Mouse (Mus musculus): Measurements from ENCODE around the gene Slc17a5.

The Slc17a5 gene

DNA sequence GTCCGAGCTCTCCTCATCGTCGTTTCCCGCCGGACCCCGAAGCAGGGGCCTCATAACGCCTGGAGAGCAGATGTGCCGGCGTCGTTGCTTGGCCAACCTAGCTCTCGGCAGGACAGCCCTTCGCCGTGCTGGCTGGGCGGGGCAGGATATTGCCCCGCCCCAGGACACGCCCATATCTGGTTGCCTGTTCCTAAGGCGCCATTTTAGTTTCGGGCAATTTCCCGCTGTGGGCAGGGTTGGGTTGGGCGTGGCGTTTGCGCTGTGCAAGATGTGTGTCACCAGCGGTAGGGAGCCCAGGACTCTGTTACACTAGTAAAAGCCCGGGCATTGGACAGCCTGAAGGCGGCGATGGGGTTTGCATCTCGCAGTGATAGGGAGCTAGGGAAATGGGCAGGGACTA is at the start of gene Slc17a5:
Slc17a5 (minus strand) TSS at position 128 of the 400 bp plus-strand sequence.
- DNase-seq, result peak; percentile 98

DNA sequence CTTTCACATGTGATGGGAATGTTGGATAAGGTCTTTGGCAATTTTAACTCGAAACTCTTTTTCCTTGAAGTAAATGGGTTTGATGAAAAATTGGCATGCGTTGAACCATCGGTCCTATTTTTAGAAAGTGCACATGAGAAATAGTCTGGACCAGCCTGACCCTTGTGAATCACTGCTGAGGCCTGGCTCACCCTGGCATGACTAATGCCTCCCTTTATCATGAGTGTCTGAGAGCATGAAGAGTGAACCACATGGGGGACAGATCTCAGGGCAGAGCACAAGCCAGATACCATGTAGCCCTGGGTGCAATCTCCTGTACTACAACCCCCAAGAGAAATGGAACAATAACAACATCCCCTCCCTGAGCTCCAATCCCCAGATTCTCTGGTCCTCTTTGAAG is 46.1 kb upstream of the Slc17a5 start:
- DNase-seq, result no peak

DNA sequence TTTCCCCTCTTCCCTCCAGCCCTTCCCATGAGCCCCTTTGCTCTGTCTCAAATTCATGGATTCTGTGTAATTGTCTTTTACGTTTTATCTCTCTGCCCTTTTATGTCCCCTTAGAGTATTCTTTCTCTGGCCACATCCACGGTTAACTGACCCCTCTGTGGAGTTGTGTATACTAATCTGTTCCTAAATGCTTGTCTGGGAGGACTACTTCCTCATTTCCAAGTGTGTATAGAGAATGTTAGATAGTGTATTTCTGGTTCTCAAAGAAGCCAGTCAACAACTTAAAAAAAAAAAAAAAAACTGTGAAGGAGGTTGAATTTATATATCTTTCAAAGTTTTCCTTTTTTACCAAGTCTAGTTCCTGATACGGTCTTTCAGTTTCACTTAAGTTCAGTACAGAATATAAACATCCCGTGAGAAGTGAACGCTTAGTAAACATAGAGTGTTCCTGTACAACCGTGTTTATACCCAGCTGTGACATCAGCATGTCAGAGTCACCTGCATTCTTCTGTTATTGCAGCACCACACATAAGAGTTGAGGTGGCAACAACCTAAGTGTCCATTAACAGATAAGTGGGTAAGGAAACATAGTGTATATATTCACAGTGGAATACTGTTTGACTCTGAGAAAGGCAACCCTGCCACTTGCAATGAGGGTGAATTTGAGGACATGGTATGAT is 44.1 kb upstream of the Slc17a5 start:
- DNase-seq, result no peak

DNA sequence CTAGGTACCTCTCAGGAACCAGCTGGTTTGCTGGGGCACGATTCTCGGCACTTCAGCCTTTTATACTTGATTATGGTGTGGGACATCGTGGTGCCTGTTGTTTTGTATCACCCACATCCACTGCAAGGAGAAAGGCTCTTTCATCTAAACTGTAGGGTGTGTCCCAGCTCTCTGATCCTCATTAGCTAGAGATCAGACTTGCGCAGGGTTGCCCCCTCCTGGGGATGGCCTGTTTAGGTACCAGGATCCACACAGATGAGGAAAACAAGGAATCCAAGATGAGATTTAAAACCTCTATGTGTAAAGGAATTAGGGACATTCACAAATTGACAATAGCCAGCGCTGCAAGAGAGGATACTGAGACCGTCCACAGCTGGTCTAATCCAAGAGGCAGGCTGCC is 42.1 kb upstream of the Slc17a5 start:
- DNase-seq, result no peak

DNA sequence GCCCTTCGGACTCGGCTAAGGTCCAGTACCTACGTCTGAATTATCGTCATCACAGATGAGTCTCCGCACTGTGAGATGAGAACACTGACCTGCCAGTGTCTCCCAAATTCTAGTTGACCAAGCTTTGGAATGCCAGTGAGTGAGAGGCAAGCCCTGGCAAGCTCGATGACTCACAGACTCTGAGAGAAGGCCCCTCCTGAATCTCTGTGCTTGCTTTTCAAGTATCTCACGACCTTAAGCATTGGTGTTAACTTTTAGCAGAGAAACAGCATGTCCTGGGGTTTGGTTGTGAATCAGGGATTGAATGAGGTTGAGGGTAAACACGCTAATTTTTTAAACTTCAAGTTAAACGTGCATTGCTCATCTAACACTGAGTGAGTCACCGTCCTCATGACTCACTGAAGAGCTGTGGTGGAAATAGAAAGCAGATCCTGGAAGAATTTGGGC is 35.5 kb upstream of the Slc17a5 start:
- no peak for DNase-seq

DNA sequence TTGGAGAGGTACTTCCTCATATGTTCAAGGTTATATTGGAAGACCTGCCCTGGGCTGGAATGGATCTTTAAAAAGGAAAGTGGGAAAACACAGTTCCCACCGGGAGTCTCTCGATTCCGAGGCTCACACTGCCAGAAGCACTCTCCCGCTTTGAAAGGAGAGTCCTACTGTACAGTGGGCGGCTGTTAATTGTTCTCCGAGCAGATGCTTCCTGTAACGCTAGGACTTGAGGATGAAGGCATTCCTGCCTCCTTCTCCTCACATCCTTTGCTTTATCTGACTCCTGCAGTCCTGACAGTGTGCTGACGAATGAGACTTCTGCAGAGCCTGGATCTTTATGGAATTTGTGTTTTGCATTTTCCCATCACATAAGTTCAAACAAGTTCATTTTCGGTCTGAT is 31.4 kb upstream of the Slc17a5 start:
- DNase-seq, result no peak

DNA sequence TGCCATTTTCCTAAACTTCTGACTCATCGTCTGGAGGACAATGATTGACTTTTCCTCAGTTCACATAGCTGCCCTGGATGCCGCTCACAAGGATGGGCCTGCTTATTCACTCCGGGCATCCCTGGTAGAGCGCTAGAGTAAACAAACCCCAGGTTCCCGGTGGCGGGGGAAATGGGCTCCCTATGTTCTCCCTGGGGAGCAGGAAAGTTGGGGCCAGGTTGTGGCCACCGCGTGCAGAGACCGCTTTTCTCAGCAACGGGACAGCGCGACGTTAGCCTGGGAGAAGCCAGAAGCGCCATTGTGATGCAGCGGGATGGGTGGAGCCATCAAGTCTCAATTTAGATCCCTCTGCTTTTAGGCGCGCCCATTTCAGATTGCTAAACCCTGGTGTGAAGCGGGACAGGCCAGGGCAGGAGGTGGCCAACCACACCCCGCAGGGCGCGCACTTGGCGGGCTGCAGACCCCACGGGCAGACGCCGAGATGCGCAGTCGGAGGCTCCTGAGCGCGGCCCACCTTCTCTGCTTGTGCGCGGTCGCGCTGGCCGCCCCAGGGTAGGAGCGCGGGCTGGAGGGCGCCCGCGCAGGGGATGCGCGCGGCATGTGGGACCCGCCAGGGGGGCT is 27.7 kb upstream of the Slc17a5 start, which contains the start of gene Cd109:
Cd109 (plus strand) TSS at position 146 of the 621 bp plus-strand sequence.
- no peak for DNase-seq

DNA sequence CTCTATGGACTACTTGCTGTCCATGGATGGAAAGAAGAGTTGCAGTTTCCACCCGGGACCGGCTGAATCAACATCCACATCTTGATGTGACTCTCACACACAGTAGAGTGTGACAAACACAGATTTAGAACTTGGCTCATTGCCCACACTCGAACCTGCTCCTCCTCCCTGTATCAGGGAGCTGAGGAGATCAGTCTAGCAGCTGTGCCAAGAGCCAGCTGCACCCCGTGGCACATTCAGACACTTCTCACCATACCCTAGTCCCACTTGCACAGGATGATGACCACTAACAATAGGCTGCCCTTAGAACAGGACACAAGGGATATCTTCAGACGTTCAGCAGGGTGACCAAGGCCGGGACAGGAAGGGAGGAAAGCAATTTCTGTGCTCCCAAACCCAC is 26.4 kb upstream of the Slc17a5 start:
- DNase-seq, result no peak

DNA sequence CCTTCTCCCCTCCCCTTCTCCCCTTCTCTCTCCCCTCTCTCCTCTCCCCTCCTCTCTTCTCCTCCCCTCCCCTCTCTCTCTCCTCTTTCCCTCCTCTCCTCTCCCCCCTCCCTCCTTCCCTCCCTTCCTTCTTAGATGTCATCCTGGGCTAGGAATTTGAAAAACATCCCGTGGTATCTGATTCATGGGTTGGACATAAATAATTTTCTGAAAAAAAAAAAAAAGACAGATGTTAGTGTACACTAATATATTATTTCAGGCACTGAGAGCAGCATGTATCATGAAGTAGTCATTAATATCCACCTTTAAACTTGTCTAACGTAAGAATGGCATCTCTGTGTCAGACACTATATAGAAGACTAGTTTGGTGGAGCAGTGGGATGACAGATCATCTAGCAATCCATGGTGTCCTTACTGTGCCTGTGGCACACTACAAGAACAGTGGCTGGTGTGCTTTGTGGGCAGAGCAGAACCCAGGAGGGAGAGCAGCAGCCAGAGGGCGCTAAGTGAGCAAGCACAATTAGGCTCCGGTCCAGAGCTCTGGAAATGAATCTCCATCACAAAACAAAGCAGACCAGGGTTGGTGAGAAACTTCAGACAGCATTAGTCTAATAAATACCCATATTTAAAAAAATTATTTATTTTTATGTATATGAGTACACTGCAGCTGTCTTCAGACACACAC is 13.3 kb upstream of the Slc17a5 start:
- no peak for DNase-seq

DNA sequence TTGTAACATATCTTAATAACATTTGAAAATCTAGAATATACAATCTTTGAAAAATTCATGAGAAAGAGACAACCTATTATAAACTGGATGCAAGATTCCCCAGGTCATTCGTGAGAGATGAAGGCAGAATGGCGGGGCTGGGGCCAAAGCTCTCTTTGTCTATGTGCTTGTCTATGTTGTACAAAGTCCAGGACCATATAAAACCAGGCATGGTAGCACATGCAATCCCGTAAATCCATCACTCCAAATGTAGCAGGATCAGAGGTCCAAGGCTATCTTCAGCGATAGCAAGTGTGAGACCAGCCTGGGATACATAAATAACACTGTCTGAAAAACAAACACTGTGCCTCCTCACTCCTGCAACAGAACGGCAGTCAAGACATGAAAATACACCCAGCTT is 12.1 kb upstream of the Slc17a5 start:
- no peak for DNase-seq

DNA sequence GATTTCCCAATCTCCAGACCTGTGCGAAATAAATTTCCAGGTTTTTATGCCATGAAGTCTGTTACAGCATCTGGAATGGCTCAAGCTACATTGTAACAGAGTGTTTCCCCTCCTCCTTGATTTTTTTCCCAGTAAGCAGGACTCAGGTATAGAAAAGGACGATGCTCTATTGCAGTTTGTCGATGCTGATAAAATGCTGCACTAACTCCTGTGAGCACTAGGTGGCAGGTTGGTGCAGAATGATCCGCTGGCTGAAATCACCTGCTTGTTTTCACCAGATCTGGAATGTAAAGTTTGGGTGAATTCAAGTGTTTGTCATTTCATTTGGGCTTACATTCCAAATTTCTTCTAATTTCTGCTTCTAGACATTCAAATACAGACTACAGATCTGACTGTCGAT is 9.0 kb upstream of the Slc17a5 start:
- DNase-seq, result peak; percentile 53 to 60

DNA sequence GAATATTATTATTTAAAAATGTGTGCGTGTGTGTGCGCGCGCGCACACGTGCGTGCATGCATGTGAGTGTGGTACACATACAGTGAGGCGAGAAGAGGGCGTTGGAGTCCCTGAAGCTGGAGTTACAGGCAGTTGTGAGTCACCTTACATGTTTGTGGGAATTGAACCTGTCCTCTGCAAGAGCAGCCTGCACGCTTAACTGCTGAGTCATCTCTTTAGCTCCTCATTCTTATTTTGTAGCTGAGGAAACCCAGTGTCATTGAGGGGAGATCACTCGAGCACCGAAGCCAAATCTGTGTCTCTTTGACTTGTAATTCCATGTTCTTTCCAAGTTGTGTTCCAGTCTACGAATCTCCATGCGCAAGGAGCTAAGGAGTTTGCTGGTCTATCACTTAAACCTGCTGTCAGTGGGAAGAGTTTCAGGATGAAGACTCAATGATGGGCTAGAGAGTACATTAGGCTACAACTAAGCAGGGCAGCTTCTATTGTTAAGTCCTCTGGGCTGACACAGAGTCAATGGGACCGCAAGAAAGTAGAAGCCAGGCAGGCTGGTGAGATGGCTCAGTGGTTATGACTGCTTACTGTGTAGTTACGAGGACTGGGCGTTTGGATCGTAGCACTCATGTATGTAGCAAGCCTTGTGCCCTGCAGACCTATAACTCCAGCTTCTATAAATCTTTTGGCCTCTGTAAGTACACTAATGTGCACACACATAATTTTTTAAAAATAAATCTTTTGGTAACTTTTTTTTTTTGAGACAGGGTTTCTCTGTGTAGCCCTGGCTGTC is 8.1 kb upstream of the Slc17a5 start:
- DNase-seq, result no peak

DNA sequence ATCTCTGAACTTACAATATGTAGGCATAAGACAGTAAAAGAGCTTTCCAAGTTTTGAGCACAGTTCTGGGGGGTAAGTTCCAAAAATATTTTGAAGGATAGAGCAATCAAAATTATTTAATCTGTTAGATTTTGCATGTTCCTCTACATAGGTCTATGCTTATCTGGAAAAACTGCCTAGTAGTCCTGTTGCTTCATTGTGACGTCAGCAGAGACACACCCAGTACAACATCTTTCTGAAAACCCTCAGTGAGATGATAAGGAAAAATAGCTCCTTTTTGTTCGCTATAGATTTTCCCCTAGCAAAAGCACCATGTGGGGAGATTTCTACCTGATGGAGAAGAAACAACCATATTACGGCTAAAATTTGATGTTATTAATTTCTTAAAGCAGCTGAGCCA is 7.4 kb upstream of the Slc17a5 start:
- no peak for DNase-seq

DNA sequence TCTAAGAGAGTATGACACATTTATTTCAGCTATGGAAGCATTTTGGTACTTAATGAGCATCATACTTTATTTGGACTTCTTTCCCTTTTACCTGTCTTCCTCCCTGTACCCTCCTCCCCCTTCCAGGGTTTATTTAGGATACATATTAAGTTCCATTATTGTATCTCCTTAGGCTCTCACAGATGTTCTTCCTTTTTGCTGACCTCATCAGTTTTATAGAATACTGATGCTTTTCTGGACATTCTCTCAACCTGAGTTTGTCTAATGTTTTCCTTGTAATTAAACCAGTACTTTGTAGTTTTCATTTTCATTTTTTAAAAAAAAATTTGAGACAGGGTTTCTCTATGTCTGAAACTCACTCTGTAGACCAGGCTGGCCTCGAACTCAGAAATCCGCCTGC is 2.6 kb upstream of the Slc17a5 start:
- no peak for DNase-seq

DNA sequence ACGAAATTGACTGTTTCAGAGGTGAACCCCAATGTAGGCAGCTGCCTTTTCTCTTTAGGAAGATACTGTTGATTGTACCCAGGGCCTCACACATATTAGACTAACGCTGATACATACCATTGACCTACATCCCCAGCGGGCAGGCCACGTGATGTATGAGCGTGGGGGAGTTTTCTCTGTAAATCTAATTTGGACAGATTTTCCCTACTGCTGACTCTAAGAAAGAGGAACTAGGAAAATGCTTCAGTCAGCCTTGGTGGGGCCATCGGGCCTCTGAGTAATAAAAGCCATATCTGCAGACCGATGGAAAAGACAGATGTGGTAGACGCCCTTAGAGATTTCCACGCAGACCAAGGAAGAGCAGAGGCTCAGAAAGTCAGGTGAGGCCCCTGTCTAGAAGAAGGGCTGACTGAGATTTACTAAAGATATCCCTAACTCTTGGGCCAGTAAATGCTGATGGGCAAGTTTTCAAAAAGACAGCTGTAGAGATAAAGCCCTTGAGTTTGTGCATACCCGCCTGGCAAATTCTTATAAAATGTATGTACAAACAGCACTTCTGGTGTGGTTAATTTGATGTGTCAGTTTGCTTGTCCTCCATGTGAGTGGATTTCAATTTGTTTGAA is 681 bp upstream of the Slc17a5 start:
- DNase-seq, result peak; percentile 67 to 72

DNA sequence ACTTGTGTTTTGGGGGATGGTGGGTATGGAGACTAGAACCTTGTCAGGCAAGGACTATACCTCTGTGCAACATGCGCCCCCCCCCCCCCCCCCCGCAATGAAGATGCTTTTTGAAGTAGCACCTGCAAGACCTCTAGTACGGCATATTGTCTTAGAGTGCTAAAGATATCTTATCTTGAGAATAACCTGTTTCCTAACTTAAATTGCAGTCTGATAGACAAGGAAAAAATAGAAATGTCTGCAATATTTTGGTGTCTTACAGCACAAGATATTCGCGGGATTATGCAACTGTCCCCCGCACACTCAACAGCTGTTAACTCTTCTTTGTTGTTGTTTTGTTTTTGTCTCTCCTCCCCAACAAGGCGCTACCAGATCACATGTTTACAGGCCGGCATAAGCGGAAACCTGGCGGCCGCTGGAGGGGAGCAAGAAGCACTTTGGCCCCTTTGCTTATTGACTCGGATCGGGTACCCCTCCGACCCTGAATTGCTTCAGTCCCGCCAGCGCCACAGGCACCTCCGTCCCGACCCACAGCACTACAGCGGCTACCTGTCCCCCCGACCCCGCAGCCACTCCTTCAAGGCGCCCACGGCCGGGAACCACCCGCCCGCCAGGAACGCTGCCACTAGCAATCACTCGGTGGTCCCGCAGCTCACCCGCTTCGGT is 490 bp downstream of the Slc17a5 start:
- peak; percentile 46 to 51 for DNase-seq

DNA sequence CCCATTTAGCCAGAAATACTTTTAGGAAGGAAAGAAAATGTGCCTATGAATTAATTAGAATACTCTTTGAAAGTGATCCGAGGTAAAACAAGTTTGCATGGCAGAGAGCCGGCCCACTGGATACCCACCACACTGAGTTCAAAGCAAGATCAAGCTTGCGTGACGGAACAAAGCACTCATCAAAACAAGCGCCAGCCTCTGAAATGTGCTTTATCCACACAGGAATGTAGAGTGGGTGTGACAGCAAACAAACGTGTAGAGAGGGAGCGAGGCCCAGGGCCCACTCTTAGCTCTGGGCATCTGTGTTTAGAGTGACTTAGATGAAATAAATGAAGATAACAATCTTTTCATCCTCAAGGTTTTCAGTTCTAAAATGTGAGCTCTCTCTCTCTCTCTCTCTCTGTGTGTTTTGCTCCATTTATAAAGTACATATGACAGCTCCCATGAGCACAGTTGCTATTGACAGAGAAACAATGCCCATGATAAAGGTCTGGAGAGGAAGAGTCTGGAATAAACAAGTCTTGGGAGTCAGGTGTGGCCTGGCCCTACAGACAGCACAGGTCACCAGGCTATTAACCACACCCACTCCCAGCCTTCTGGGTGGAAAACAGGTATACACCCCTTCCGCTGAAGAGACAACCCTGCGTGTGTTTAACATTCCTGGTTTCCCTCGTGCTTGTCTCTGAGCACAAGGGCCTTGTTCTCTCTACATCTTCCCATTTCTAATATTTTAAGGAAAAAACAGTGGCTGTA is 8.0 kb downstream of the Slc17a5 start:
- no peak for DNase-seq

DNA sequence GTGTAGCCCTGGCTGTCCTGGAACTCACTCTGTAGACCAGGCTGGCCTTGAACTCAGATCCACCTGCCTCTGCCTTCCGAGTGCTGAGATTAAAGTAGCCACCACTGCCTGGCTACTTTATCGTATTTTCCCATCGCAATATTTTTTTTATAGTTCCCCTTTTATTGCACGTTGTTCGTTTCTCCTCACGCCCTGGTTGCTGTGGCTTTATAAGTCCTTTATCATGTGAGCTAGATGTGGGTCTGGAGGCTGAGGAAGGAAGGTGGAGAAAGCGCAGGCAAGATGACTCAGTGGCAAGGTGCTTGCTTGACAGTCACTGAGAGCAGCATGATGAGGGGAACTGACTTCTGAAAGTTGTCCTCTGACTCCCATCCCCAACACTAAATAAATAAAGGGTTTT is 9.0 kb downstream of the Slc17a5 start:
- DNase-seq, result no peak

DNA sequence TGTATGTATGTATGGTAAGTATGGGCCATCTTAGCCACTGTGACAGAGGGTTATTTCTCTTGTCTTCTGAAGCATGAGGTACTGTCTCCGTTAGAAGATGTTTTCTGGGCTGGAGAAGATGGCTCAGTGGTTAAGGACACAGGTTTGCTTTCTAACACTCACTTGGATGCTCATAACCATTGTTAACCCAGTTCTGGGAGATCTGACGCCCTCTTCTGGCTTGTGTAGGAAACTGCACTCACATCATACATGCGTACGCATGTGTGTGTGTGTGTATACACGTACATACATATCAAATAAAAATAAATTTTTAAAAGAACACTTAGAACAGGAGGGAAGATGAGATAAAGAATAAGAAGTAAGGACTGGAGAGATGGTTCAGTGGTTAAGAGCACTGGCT is 11.4 kb downstream of the Slc17a5 start:
- DNase-seq, result no peak

DNA sequence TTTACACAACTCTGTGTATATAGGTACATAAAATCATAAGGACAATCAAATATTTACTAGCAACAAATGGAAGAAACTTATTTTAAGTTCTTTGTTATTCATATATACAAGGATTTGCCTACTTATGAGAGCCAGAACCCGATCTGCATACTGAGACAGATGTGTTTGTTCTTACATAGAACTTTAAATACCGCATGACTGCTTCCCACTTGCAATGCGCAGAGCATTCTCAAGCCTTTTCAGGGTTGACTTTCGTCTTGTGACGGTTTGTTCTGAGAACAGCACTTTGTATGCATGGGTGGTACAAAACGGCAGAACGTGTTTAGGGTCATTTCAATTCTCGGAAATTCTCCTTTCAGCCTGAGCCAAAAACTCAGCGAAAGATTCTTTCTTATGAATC is 17.9 kb downstream of the Slc17a5 start:
- DNase-seq, result no peak

DNA sequence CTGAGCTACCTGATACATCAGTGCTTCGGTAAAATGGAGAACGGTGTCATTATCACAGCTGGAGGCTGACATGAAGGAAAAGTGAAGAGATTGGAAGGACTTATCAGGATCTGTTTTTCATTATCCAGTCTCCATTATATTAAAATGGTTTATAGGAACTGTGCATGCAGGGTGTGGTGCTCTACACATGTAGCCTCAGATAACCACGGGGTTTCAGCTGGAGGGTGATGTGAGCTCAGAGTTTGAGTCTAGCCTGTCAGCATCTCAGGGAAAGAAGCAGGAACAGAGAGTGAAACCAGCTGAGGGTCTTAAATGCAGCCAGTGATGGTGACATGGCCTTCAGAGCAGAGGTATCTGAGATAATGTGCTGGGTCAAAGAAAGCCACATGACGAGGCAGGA is 28.4 kb downstream of the Slc17a5 start:
- no peak for DNase-seq

Data from B cell, adult 2 months (primary cell).